Mouse (Mus musculus): Measurements from ENCODE around the gene Shisa6. TPM values are rescaled to one million over a fixed set of nuclear protein-coding genes. Genes with fewer than 3 reads are reported as not detected.

The Shisa6 gene
- polyA plus RNA-seq, 1 experiment: not detected

DNA sequence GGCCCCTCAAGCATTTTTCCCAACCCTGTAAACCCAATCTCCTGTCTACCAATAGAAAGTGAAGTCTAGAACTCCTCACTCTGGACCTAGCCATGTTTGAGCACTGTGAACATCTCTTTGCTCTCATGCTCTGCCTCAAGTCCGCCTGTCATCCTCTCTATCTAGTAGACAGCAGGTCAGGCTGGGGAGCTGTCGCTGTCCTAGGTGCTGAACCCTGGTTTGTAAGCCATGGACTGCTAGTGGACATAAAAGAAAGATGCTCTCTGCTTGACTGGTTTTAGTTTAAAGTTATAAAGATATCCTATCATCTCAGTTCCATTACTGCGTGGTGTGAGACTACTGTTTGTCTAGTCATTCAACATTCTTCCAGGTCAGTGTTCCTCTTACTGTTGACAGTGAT, 266.9 kb downstream of the Shisa6 start:
- WGBS: 16% methylated on average over 3 of the region's 3 CpGs
- no peak overlapping the region for H3K27ac ChIP-seq (ENCODE audit: control insufficient read depth, insufficient read depth, low read depth, low read length, poor library complexity)
- no peak for TF ChIP-seq POLR2A (IDR thresholded peaks at IDR 0.05; ENCODE audit: borderline replicate concordance, control insufficient read depth, low read depth, low read length)
- TF ChIP-seq CTCF (IDR thresholded peaks at IDR 0.05; ENCODE audit: control insufficient read depth, insufficient read depth, low read length): no peak

DNA sequence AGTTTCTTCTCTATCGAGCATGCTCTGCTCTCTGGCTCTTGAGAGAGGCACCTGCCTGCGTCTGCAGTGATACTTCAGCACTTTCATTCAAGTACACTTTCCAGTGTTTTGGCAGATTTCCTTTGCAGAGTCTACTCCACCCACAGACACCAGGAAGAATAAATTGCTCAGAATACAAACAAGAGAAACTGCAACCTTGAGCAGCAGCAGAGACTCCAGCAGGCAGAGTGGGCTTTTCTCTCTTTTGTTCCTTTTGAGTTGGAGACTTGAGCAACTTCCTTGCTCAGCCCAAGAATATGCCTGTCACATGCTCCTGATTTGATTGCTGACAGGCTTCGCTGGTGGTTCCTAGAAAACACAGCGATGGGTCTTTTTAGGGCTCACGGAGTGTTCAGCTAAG, 278.6 kb downstream of the Shisa6 start:
- Histone ChIP-seq H3K4me3 (replicated peaks; ENCODE audit: control insufficient read depth, low read depth, low read length) (no peak overlapping the region), H3K4me1 (ENCODE audit: control insufficient read depth, insufficient read depth, low read length) (no peaks in the 10 kb centered on the region), H3K27ac (ENCODE audit: control insufficient read depth, insufficient read depth, low read depth, low read length, poor library complexity) (no peak overlapping the region)
- TF ChIP-seq CTCF (IDR thresholded peaks at IDR 0.05; ENCODE audit: control insufficient read depth, insufficient read depth, low read length) (no peak), POLR2A (IDR thresholded peaks at IDR 0.05; ENCODE audit: borderline replicate concordance, control insufficient read depth, low read depth, low read length) (no peak)
- WGBS: 73% methylated on average over 5 of the region's 5 CpGs

More for the DNA sequence above, 266.9 kb downstream of the Shisa6 start:
- Histone ChIP-seq H3K4me1 (ENCODE audit: control insufficient read depth, insufficient read depth, low read length) (no peaks in the 10 kb centered on the region), H3K4me3 (replicated peaks; ENCODE audit: control insufficient read depth, low read depth, low read length) (no peak overlapping the region)

DNA sequence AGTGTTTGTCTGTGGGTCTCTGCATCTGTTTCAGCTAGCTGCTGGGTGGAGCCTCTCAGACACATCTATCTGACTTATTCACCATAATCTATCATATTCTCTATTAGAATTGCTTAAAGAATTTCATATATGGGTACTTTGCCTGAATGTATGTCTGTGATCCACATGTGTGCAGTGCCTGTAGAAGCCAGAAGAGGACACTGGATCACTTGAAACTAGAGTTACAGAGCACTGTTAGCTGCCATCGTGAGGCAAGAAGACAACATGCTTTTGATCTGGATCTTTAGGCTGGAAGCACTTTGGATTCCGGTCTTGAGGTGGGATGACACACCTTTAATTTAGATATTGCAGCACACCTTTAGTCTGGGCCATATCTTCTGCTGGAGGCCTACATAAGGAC, 289.2 kb downstream of the Shisa6 start:
- TF ChIP-seq POLR2A (IDR thresholded peaks at IDR 0.05; ENCODE audit: borderline replicate concordance, control insufficient read depth, low read depth, low read length) (no peak), CTCF (IDR thresholded peaks at IDR 0.05; ENCODE audit: control insufficient read depth, insufficient read depth, low read length) (no peak)
- no peak overlapping the region for H3K4me3 ChIP-seq (replicated peaks; ENCODE audit: control insufficient read depth, low read depth, low read length)
- WGBS: 69% methylated on average over 2 of the region's 2 CpGs
- no peaks in the 10 kb centered on the region for H3K4me1 ChIP-seq (ENCODE audit: control insufficient read depth, insufficient read depth, low read length)
- H3K27ac ChIP-seq (ENCODE audit: control insufficient read depth, insufficient read depth, low read depth, low read length, poor library complexity): no peak overlapping the region

DNA sequence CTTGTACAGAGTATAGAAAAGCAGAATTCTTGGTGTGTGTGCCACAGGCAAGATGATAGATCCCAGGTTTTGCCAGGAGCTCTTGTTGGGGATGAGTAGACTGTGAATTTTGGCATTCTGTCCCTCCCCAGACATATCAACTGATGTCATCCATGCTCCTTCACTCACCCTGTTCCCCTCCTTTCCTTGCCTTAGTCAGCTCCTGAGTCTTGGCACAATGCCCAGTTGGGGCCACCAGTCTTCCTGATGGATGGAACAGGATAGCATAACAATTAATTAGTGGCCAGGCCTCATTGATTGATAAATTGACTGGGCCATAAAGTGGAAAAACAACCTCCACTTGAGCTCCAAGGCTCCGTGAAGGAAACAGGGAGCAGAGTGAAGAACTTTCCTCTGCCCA, 292.9 kb downstream of the Shisa6 start:
- 39% methylated on average over 1 of the region's 1 CpGs for WGBS
- Histone ChIP-seq H3K4me1 (ENCODE audit: control insufficient read depth, insufficient read depth, low read length) (no peaks in the 10 kb centered on the region), H3K27ac (ENCODE audit: control insufficient read depth, insufficient read depth, low read depth, low read length, poor library complexity) (no peak overlapping the region), H3K4me3 (replicated peaks; ENCODE audit: control insufficient read depth, low read depth, low read length) (no peak overlapping the region)
- TF ChIP-seq POLR2A (IDR thresholded peaks at IDR 0.05; ENCODE audit: borderline replicate concordance, control insufficient read depth, low read depth, low read length): no peak

DNA sequence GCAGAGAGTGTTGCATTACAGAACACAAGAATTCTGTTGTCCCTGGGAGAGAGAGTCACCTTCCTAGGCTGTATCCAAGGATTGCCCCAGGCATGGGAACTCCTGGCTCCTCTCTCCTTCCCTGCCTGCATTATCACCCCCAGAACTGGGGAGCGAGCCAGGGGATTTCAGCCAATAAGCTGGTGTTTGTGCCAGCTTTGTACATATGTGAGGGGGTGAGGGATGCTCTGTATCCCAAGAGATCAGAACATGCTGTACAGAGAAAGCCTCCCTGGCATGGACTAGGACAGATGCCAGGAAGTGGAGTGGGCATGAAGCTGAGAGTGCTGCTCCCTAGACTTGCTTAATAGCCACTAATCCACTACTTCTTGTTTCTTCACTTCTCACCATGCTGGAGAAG, 303.6 kb downstream of the Shisa6 start:
- TF ChIP-seq POLR2A (IDR thresholded peaks at IDR 0.05; ENCODE audit: borderline replicate concordance, control insufficient read depth, low read depth, low read length) (no peak), CTCF (IDR thresholded peaks at IDR 0.05; ENCODE audit: control insufficient read depth, insufficient read depth, low read length) (no peak)
- Histone ChIP-seq H3K27ac (ENCODE audit: control insufficient read depth, insufficient read depth, low read depth, low read length, poor library complexity) (no peak overlapping the region), H3K4me3 (replicated peaks; ENCODE audit: control insufficient read depth, low read depth, low read length) (no peak overlapping the region), H3K4me1 (ENCODE audit: control insufficient read depth, insufficient read depth, low read length) (no peaks in the 10 kb centered on the region)
- WGBS: 57% methylated on average over 1 of the region's 1 CpGs

DNA sequence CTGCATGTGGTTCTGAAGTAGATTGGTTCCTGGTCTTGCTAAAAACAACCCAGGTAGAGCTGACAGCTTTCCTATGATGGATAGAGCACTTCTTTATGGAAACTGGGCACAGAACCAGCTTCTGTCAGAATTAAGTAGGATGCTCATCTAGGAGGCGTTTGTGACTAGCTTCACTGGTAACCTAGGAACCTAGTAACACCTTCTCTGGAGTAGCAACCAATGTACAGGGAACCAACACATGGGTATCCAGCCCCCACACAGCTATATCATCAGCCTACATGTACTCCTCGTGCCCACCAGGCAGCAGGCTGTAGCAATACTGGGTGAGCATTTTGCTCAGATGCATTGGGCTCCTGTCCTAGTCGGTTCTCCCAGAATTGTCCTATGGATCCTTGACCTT, 307.3 kb downstream of the Shisa6 start:
- Histone ChIP-seq H3K4me3 (replicated peaks; ENCODE audit: control insufficient read depth, low read depth, low read length) (no peak overlapping the region), H3K27ac (ENCODE audit: control insufficient read depth, insufficient read depth, low read depth, low read length, poor library complexity) (no peak overlapping the region), H3K4me1 (ENCODE audit: control insufficient read depth, insufficient read depth, low read length) (no peaks in the 10 kb centered on the region)
- TF ChIP-seq CTCF (IDR thresholded peaks at IDR 0.05; ENCODE audit: control insufficient read depth, insufficient read depth, low read length) (no peak), POLR2A (IDR thresholded peaks at IDR 0.05; ENCODE audit: borderline replicate concordance, control insufficient read depth, low read depth, low read length) (no peak)
- WGBS: 71% methylated on average over 3 of the region's 3 CpGs

DNA sequence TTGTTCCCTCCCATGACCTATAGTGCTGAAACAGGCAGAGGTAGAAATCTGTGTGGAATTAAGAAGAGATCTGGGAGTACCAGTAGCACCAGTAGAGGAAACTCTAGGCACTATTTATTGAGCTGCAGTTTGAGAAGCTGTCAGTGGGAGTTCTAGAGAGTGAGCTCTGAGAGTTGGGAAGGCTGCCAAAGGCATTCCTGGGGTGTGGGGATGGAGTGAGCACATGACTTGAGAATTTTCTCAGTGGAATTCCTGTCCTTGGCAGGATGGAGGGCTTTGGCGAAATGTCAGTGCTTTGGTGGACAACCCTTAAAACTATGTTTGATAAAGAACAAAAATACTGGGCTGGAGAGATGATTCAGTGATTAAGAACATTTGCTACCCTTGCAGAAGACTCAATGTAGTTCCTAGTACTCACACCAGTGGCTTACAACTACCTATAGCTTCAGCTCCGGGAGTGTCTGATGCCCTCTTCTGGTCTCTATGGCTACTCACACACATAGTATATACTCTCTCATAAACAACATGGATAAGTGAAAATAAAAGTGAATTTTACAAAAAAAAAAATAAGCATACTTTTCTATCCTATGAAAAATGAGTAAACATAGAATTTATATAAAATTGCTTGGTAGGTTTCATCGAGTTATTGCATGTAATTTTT, 337.0 kb downstream of the Shisa6 start:
- H3K4me1 ChIP-seq (ENCODE audit: control insufficient read depth, insufficient read depth, low read length): no peaks in the 10 kb centered on the region
- H3K4me3 ChIP-seq (replicated peaks; ENCODE audit: control insufficient read depth, low read depth, low read length): no peak overlapping the region
- TF ChIP-seq CTCF (IDR thresholded peaks at IDR 0.05; ENCODE audit: control insufficient read depth, insufficient read depth, low read length) (no peak), POLR2A (IDR thresholded peaks at IDR 0.05; ENCODE audit: borderline replicate concordance, control insufficient read depth, low read depth, low read length) (no peak)
- H3K27ac ChIP-seq (ENCODE audit: control insufficient read depth, insufficient read depth, low read depth, low read length, poor library complexity): no peak overlapping the region
- 72% methylated on average over 3 of the region's 3 CpGs for WGBS

DNA sequence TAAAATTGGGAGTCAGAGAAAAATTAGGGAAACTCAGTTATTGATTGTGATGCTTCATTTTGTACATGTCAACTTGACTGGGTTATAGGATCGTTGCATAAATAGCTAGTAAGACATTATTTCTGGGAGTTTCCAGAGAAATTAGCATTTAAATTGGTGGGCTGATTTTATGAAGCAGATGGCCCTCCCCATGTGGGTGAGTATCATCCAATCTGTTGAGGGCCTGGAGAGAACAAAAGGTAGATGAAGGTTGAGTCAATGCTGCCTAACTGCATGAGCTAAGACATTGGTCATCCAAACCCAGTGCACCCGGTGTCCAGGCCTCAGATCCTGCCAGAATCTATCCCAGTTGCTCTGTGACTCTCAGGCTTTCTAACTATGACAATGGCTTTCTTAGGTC, 337.6 kb downstream of the Shisa6 start:
- H3K27ac ChIP-seq (ENCODE audit: control insufficient read depth, insufficient read depth, low read depth, low read length, poor library complexity): no peak overlapping the region
- TF ChIP-seq CTCF (IDR thresholded peaks at IDR 0.05; ENCODE audit: control insufficient read depth, insufficient read depth, low read length): no peak
- no peak for TF ChIP-seq POLR2A (IDR thresholded peaks at IDR 0.05; ENCODE audit: borderline replicate concordance, control insufficient read depth, low read depth, low read length)
- WGBS: 72% methylated on average over 2 of the region's 2 CpGs
- H3K4me3 ChIP-seq (replicated peaks; ENCODE audit: control insufficient read depth, low read depth, low read length): no peak overlapping the region
- H3K4me1 ChIP-seq (ENCODE audit: control insufficient read depth, insufficient read depth, low read length): no peaks in the 10 kb centered on the region

DNA sequence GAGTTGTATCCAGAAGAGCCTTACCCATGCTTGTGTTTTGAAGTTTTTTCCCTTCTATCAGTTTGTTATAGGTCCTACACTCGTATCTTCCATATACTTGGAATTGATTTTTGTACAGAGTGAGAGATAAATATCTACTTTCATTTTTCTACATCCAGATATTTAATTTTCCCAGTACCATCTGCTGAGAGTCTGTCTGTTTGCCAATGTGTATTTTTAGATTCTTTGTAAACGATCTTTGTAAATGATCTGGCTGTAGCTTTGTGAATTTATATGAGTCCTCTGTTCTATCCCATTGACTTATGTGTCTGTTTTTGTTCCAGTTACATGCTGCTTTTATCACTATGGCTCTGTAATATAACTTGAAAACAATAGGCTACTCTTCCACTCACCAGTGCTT, 348.0 kb downstream of the Shisa6 start:
- Histone ChIP-seq H3K4me3 (replicated peaks; ENCODE audit: control insufficient read depth, low read depth, low read length) (no peak overlapping the region), H3K27ac (ENCODE audit: control insufficient read depth, insufficient read depth, low read depth, low read length, poor library complexity) (no peak overlapping the region), H3K4me1 (ENCODE audit: control insufficient read depth, insufficient read depth, low read length) (no peaks in the 10 kb centered on the region)
- 69% methylated on average over 2 of the region's 2 CpGs for WGBS
- TF ChIP-seq POLR2A (IDR thresholded peaks at IDR 0.05; ENCODE audit: borderline replicate concordance, control insufficient read depth, low read depth, low read length) (no peak), CTCF (IDR thresholded peaks at IDR 0.05; ENCODE audit: control insufficient read depth, insufficient read depth, low read length) (no peak)
